Mouse (Mus musculus) lung, postnatal 0 days (tissue): ENCODE measurements around the gene E130114P18Rik.

Experiments
- CTCF ChIP-seq: IDR thresholded peaks from 2 replicates; pipeline ENCODE4 v1.5.1; 2016; ENCODE audit warnings: antibody characterized with exemption, mild to moderate bottlenecking
- EP300 ChIP-seq: IDR thresholded peaks from 2 replicates; pipeline ENCODE4 v1.6.1; 2016; ENCODE audit warnings: antibody characterized with exemption, mild to moderate bottlenecking, control low read depth

DNA sequence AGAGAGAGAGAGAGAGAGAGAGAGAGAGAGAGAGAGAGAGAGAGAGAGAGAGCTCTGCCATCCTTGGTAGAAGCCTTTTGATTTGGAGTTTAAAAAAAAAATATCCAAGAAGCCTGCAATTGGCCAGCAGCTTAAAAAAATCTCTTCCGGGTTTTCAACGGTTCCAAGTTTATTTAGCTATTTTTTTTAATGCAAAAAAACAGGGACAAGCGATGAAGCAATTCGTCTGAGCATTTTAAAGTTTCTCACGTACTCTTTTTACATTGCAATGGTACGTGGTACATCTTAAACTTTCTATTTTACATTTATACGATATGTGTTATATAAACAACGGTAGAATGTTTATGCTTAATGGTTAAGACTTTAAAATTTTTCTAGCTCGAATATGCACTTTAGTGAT is 5.2 kb downstream of the E130114P18Rik start, which contains the start of gene Nfia:
- no peak for TF ChIP-seq CTCF
- no peak for TF ChIP-seq EP300
